Mouse (Mus musculus): ENCODE measurements around the gene Fads1. TPM values are rescaled to one million over a fixed set of nuclear protein-coding genes. Genes with fewer than 3 reads are reported as not detected.

The Fads1 gene
- polyA plus RNA-seq, 1 experiment from 2014 or later: 104 TPM

- no peak overlapping the region for H3K4me2 ChIP-seq (ENCODE audit: low read length)
- no peaks in the 10 kb centered on the region for H3K4me1 ChIP-seq (ENCODE audit: control insufficient read depth, insufficient read depth, low read length)
Measured at GRCm38 (mm10) chr19:10171846-10172245, 10.8 kb upstream of the Fads1 start.

GRCm38 (mm10) chr19:10173116-10173718 lies 9.5 kb upstream of the Fads1 start:
- Histone ChIP-seq H3K27ac (ENCODE audit: low read depth, low read length) (no peak overlapping the region), H3K9me3 (replicated peaks; ENCODE audit: control insufficient read depth, low read length) (no peaks in the 10 kb centered on the region), H3K36me3 (ENCODE audit: control insufficient read depth, insufficient read depth, low read length) (no peaks in the 10 kb centered on the region), H3K4me2 (ENCODE audit: low read length) (no peak overlapping the region), H3K9ac (ENCODE audit: low read length) (no peak overlapping the region), H3K4me3 (ENCODE audit: low read depth, low read length) (no peak overlapping the region), H3K4me1 (ENCODE audit: control insufficient read depth, insufficient read depth, low read length) (no peaks in the 10 kb centered on the region), H3K27me3 (replicated peaks; ENCODE audit: control insufficient read depth, insufficient read depth, low read length) (no peaks in the 10 kb centered on the region)
- WGBS: 93% methylated on average over 5 of the region's 5 CpGs
- DNase-seq (ENCODE audit: low spot score): no peak
- no peak for ATAC-seq

More at GRCm38 (mm10) chr19:10171846-10172245, 10.8 kb upstream of the Fads1 start:
- H3K27me3 ChIP-seq (replicated peaks; ENCODE audit: control insufficient read depth, insufficient read depth, low read length): no peaks in the 10 kb centered on the region
- H3K36me3 ChIP-seq (ENCODE audit: control insufficient read depth, insufficient read depth, low read length): no peaks in the 10 kb centered on the region
- no peak for DNase-seq (ENCODE audit: low spot score)
- no peak overlapping the region for H3K4me3 ChIP-seq (ENCODE audit: low read depth, low read length)
- no peak for ATAC-seq
- H3K9ac ChIP-seq (ENCODE audit: low read length): no peak overlapping the region
- H3K27ac ChIP-seq (ENCODE audit: low read depth, low read length): no peak overlapping the region
- H3K9me3 ChIP-seq (replicated peaks; ENCODE audit: control insufficient read depth, low read length): no peaks in the 10 kb centered on the region

GRCm38 (mm10) chr19:10173844-10174539 lies 8.7 kb upstream of the Fads1 start:
- ATAC-seq (no peak), DNase-seq (ENCODE audit: low spot score) (no peak)
- no peaks in the 10 kb centered on the region for H3K27me3 ChIP-seq (replicated peaks; ENCODE audit: control insufficient read depth, insufficient read depth, low read length)
- WGBS: 92% methylated on average over 7 of the region's 7 CpGs
- no peaks in the 10 kb centered on the region for H3K4me1 ChIP-seq (ENCODE audit: control insufficient read depth, insufficient read depth, low read length)
- H3K4me3 ChIP-seq (ENCODE audit: low read depth, low read length): no peak overlapping the region
- no peak overlapping the region for H3K27ac ChIP-seq (ENCODE audit: low read depth, low read length)
- no peak overlapping the region for H3K4me2 ChIP-seq (ENCODE audit: low read length)
- H3K9ac ChIP-seq (ENCODE audit: low read length): no peak overlapping the region
- no peaks in the 10 kb centered on the region for H3K36me3 ChIP-seq (ENCODE audit: control insufficient read depth, insufficient read depth, low read length)
- H3K9me3 ChIP-seq (replicated peaks; ENCODE audit: control insufficient read depth, low read length): no peaks in the 10 kb centered on the region

GRCm38 (mm10) chr19:10174956-10175355 lies 7.7 kb upstream of the Fads1 start:
- DNase-seq (ENCODE audit: low spot score): no peak
- Histone ChIP-seq H3K9me3 (replicated peaks; ENCODE audit: control insufficient read depth, low read length) (no peaks in the 10 kb centered on the region), H3K4me3 (ENCODE audit: low read depth, low read length) (no peak overlapping the region), H3K27ac (ENCODE audit: low read depth, low read length) (no peak overlapping the region), H3K9ac (ENCODE audit: low read length) (no peak overlapping the region), H3K36me3 (ENCODE audit: control insufficient read depth, insufficient read depth, low read length) (no peaks in the 10 kb centered on the region), H3K4me2 (ENCODE audit: low read length) (no peak overlapping the region), H3K4me1 (ENCODE audit: control insufficient read depth, insufficient read depth, low read length) (no peaks in the 10 kb centered on the region), H3K27me3 (replicated peaks; ENCODE audit: control insufficient read depth, insufficient read depth, low read length) (no peaks in the 10 kb centered on the region)
- no peak for ATAC-seq
- WGBS: 87% methylated on average over 4 of the region's 4 CpGs

- Histone ChIP-seq H3K4me1 (ENCODE audit: control insufficient read depth, insufficient read depth, low read length) (no peaks in the 10 kb centered on the region), H3K4me3 (ENCODE audit: low read depth, low read length) (no peak overlapping the region), H3K27ac (ENCODE audit: low read depth, low read length) (no peak overlapping the region), H3K9ac (ENCODE audit: low read length) (no peak overlapping the region), H3K36me3 (ENCODE audit: control insufficient read depth, insufficient read depth, low read length) (no peaks in the 10 kb centered on the region), H3K9me3 (replicated peaks; ENCODE audit: control insufficient read depth, low read length) (no peaks in the 10 kb centered on the region), H3K4me2 (ENCODE audit: low read length) (no peak overlapping the region), H3K27me3 (replicated peaks; ENCODE audit: control insufficient read depth, insufficient read depth, low read length) (no peaks in the 10 kb centered on the region)
- DNase-seq (ENCODE audit: low spot score) (no peak), ATAC-seq (no peak)
- WGBS: 66% methylated on average over 1 of the region's 1 CpGs
Measured at GRCm38 (mm10) chr19:10176477-10176876, 6.2 kb upstream of the Fads1 start.

GRCm38 (mm10) chr19:10176941-10177372 lies 5.7 kb upstream of the Fads1 start:
- no peaks in the 10 kb centered on the region for H3K36me3 ChIP-seq (ENCODE audit: control insufficient read depth, insufficient read depth, low read length)
- no peaks in the 10 kb centered on the region for H3K4me1 ChIP-seq (ENCODE audit: control insufficient read depth, insufficient read depth, low read length)
- no peaks in the 10 kb centered on the region for H3K9me3 ChIP-seq (replicated peaks; ENCODE audit: control insufficient read depth, low read length)
- H3K27me3 ChIP-seq (replicated peaks; ENCODE audit: control insufficient read depth, insufficient read depth, low read length): no peaks in the 10 kb centered on the region
- H3K9ac ChIP-seq (ENCODE audit: low read length): no peak overlapping the region
- 73% methylated on average over 7 of the region's 7 CpGs for WGBS
- no peak overlapping the region for H3K27ac ChIP-seq (ENCODE audit: low read depth, low read length)
- ATAC-seq (no peak), DNase-seq (ENCODE audit: low spot score) (no peak)
- no peak overlapping the region for H3K4me2 ChIP-seq (ENCODE audit: low read length)
- no peak overlapping the region for H3K4me3 ChIP-seq (ENCODE audit: low read depth, low read length)

- WGBS: 88% methylated on average over 7 of the region's 7 CpGs
- H3K4me2 ChIP-seq (ENCODE audit: low read length): no peak overlapping the region
- H3K9ac ChIP-seq (ENCODE audit: low read length): no peak overlapping the region
- peaks cover 15% of the 10 kb centered on the region for H3K4me1 ChIP-seq (ENCODE audit: control insufficient read depth, insufficient read depth, low read length)
- no peak overlapping the region for H3K4me3 ChIP-seq (ENCODE audit: low read depth, low read length)
- no peaks in the 10 kb centered on the region for H3K9me3 ChIP-seq (replicated peaks; ENCODE audit: control insufficient read depth, low read length)
- ATAC-seq: no peak
- H3K27ac ChIP-seq (ENCODE audit: low read depth, low read length): no peak overlapping the region
- no peaks in the 10 kb centered on the region for H3K27me3 ChIP-seq (replicated peaks; ENCODE audit: control insufficient read depth, insufficient read depth, low read length)
- DNase-seq (ENCODE audit: low spot score): no peak
- peaks cover 15% of the 10 kb centered on the region for H3K36me3 ChIP-seq (ENCODE audit: control insufficient read depth, insufficient read depth, low read length)
Measured at GRCm38 (mm10) chr19:10181225-10181624, 1.5 kb upstream of the Fads1 start.

- no peak for ATAC-seq
Measured at GRCm38 (mm10) chr19:10182142-10182541, 546 bp upstream of the Fads1 start.

GRCm38 (mm10) chr19:10183299-10183983 lies 753 bp downstream of the Fads1 start:
- Histone ChIP-seq H3K36me3 (ENCODE audit: control insufficient read depth, insufficient read depth, low read length) (peaks cover 37% of the 10 kb centered on the region), H3K4me1 (ENCODE audit: control insufficient read depth, insufficient read depth, low read length) (peaks cover 15% of the 10 kb centered on the region), H3K9me3 (replicated peaks; ENCODE audit: control insufficient read depth, low read length) (no peaks in the 10 kb centered on the region), H3K9ac (ENCODE audit: low read length) (peak overlapping the region; percentile 99), H3K27ac (ENCODE audit: low read depth, low read length) (peak overlapping the region; percentile 95), H3K4me2 (ENCODE audit: low read length) (peak overlapping the region; percentile 92), H3K4me3 (ENCODE audit: low read depth, low read length) (peak overlapping the region; percentile 90), H3K27me3 (replicated peaks; ENCODE audit: control insufficient read depth, insufficient read depth, low read length) (no peaks in the 10 kb centered on the region)
- under 1% methylated on average over 35 of the region's 35 CpGs for WGBS
- ATAC-seq (peak; percentile 73), DNase-seq (ENCODE audit: low spot score) (peak; percentile 87)

More at GRCm38 (mm10) chr19:10182142-10182541, 546 bp upstream of the Fads1 start:
- no peaks in the 10 kb centered on the region for H3K27me3 ChIP-seq (replicated peaks; ENCODE audit: control insufficient read depth, insufficient read depth, low read length)
- H3K9ac ChIP-seq (ENCODE audit: low read length): peak overlapping the region; percentile 10; the same call in 1 of the 2 replicates
- peaks cover 15% of the 10 kb centered on the region for H3K4me1 ChIP-seq (ENCODE audit: control insufficient read depth, insufficient read depth, low read length)
- peak overlapping the region; percentile 92 for H3K4me2 ChIP-seq (ENCODE audit: low read length)
- no peaks in the 10 kb centered on the region for H3K9me3 ChIP-seq (replicated peaks; ENCODE audit: control insufficient read depth, low read length)
- H3K4me3 ChIP-seq (ENCODE audit: low read depth, low read length): peak overlapping the region; percentile 90
- peaks cover 24% of the 10 kb centered on the region for H3K36me3 ChIP-seq (ENCODE audit: control insufficient read depth, insufficient read depth, low read length)
- no peak for DNase-seq (ENCODE audit: low spot score)
- WGBS: 31% methylated on average over 7 of the region's 7 CpGs
- H3K27ac ChIP-seq (ENCODE audit: low read depth, low read length): peak overlapping the region; percentile 95; the same call in 1 of the 2 replicates

Measured in forebrain, embryonic 14.5 days (tissue).